Mouse (Mus musculus) heart, postnatal 36 days (tissue): ENCODE measurements around the gene Ppef2. TPM values are rescaled to one million over a fixed set of nuclear protein-coding genes. Genes with fewer than 3 reads are reported as not detected.

ENCODE experiments used
- DNase-seq, 2 experiments: peaks; one replicate each; pipeline ENCODE4 v3.0.0; 2021 to 2022
- intact Hi-C: fragments of 180-260 bp; cut with DNase I; formaldehyde crosslinking; loops from one replicate; pipeline ENCODE4 v1.15.1; 2025
- total RNA-seq, 2 experiments: library from RNA; stranded (reverse); gene quantifications; 2 replicates each; pipeline ENCODE4 v1.2.3; 2021

The Ppef2 gene
- total RNA-seq, 2 experiments from 2014 or later: not detected

- intact Hi-C loops: loop anchor here (2.0 kb wide), 1 partner anchor 45 kb away; no protein-coding TSS in a partner anchor
- DNase-seq: peak; percentile 62 to 69
Measured at GRCm38 (mm10) chr5:92239333-92240232, 16.5 kb downstream of the Ppef2 start.

GRCm38 (mm10) chr5:92234939-92235557, 21.0 kb downstream of the Ppef2 start:
- DNase-seq: no peak
- intact Hi-C loops: no loop called here

- intact Hi-C loops: no loop called here
- DNase-seq: no peak
Measured at GRCm38 (mm10) chr5:92233366-92233765, 22.7 kb downstream of the Ppef2 start.

- intact Hi-C loops: no loop called here
- DNase-seq: no peak
Measured at GRCm38 (mm10) chr5:92231836-92232235, 24.2 kb downstream of the Ppef2 start.

- no peak for DNase-seq
- intact Hi-C loops: no loop called here
Measured at GRCm38 (mm10) chr5:92230306-92230705, 25.8 kb downstream of the Ppef2 start.

- intact Hi-C loops: no loop called here
Measured at GRCm38 (mm10) chr5:92229514-92229913, 26.6 kb downstream of the Ppef2 start.

GRCm38 (mm10) chr5:92228776-92229175, 27.3 kb downstream of the Ppef2 start:
- intact Hi-C loops: no loop called here
- DNase-seq: no peak

More at GRCm38 (mm10) chr5:92229514-92229913, 26.6 kb downstream of the Ppef2 start:
- DNase-seq: no peak

GRCm38 (mm10) chr5:92227782-92228181, 28.3 kb downstream of the Ppef2 start:
- intact Hi-C loops: no loop called here
- DNase-seq: no peak

- no peak for DNase-seq
- intact Hi-C loops: no loop called here
Measured at GRCm38 (mm10) chr5:92220287-92220902, 35.7 kb downstream of the Ppef2 start.

- no peak for DNase-seq
- intact Hi-C loops: no loop called here
Measured at GRCm38 (mm10) chr5:92219826-92220225, 36.3 kb downstream of the Ppef2 start.

- intact Hi-C loops: no loop called here
- no peak for DNase-seq
Measured at GRCm38 (mm10) chr5:92218915-92219793, 36.9 kb downstream of the Ppef2 start.

- intact Hi-C loops: no loop called here
- no peak for DNase-seq
Measured at GRCm38 (mm10) chr5:92215308-92215707, 40.8 kb downstream of the Ppef2 start, which contains the start of gene U90926. TSS of gene U90926 (minus strand) at chr5:92215408.

GRCm38 (mm10) chr5:92212231-92212630, 43.8 kb downstream of the Ppef2 start:
- DNase-seq: no peak
- intact Hi-C loops: no loop called here

- intact Hi-C loops: no loop called here
- DNase-seq: no peak
Measured at GRCm38 (mm10) chr5:92210205-92210604, 45.9 kb downstream of the Ppef2 start.

GRCm38 (mm10) chr5:92206121-92206520, 50.0 kb downstream of the Ppef2 start:
- intact Hi-C loops: no loop called here
- no peak for DNase-seq

GRCm38 (mm10) chr5:92205706-92206105, 50.4 kb downstream of the Ppef2 start:
- intact Hi-C loops: no loop called here
- DNase-seq: no peak

GRCm38 (mm10) chr5:92205184-92205583, 50.9 kb downstream of the Ppef2 start:
- intact Hi-C loops: no loop called here
- no peak for DNase-seq

- intact Hi-C loops: no loop called here
- DNase-seq: no peak
Measured at GRCm38 (mm10) chr5:92204162-92205036, 51.7 kb downstream of the Ppef2 start.

GRCm38 (mm10) chr5:92198266-92198665, 57.8 kb downstream of the Ppef2 start:
- DNase-seq: no peak
- intact Hi-C loops: loop anchor here (10.0 kb wide), 1 partner anchor 187 kb away; no protein-coding TSS in a partner anchor
